Mouse (Mus musculus) ES-E14 (cell line): ENCODE measurements around the gene A730071L15Rik. TPM values are rescaled to one million over a fixed set of nuclear protein-coding genes. Genes with fewer than 3 reads are reported as not detected.
A peak's percentile ranks its signal among the peaks of the same experiment; 100 is the strongest.

Source experiments
- DNase-seq: peaks from one replicate; pipeline ENCODE4 v3.0.0-alpha.2; 2013; ENCODE audit warnings: low read depth, low spot score
- H3K27ac ChIP-seq: 2 replicates; pipeline ENCODE4 v1.5.1; 2012; ENCODE audit warnings: low read depth, mild to moderate bottlenecking, low read length, moderate library complexity, mixed read lengths; ENCODE audit not compliant: poor library complexity, insufficient read depth, severe bottlenecking
- H3K36me3 ChIP-seq: 2 replicates; pipeline ENCODE4 v1.6.1; 2012; ENCODE audit warnings: mild to moderate bottlenecking, low read length, moderate library complexity, mixed read lengths; ENCODE audit not compliant: control insufficient read depth, poor library complexity, insufficient read depth, severe bottlenecking
- H3K4me1 ChIP-seq, 2 experiments: fragments of 150-350 bp in 1 of 2; sonication (generic) in 1 of 2; 2 replicates each; pipeline ENCODE4 v1.6.1; 2012; ENCODE audit warnings: low read length in 2 of 2, mild to moderate bottlenecking in 1 of 2, mixed read lengths in 1 of 2; ENCODE audit not compliant: control insufficient read depth in 2 of 2, insufficient read depth in 2 of 2, poor library complexity in 1 of 2
- H3K4me3 ChIP-seq, 2 experiments: fragments of 150-350 bp in 1 of 2; sonication (generic) in 1 of 2; 2 replicates each; pipeline ENCODE4 v1.5.1; 2012; ENCODE audit warnings: low read length in 2 of 2, low read depth in 1 of 2, mild to moderate bottlenecking in 1 of 2, mixed read lengths in 1 of 2; ENCODE audit not compliant: insufficient read depth in 1 of 2, poor library complexity in 1 of 2, severe bottlenecking in 1 of 2
- H3K9ac ChIP-seq: 2 replicates; pipeline ENCODE4 v1.6.1; 2012; ENCODE audit warnings: low read depth, mild to moderate bottlenecking, low read length, mixed read lengths; ENCODE audit not compliant: poor library complexity, insufficient read depth, severe bottlenecking
- H3K9me3 ChIP-seq: fragments of 150-350 bp; sonication (generic); 2 replicates; pipeline ENCODE4 v1.6.1; 2012; ENCODE audit warnings: low read depth, mild to moderate bottlenecking, low read length; ENCODE audit not compliant: control insufficient read depth, insufficient read depth
- CHD2 ChIP-seq: IDR thresholded peaks from 2 replicates; pipeline ENCODE4 v1.6.1; 2014; ENCODE audit warnings: mild to moderate bottlenecking, low read depth, low read length, inconsistent platforms
- HCFC1 ChIP-seq: IDR thresholded peaks from 2 replicates; pipeline ENCODE4 v1.6.1; 2012; ENCODE audit warnings: low read length, inconsistent platforms, borderline replicate concordance; ENCODE audit not compliant: insufficient read depth
- MAFK ChIP-seq: IDR thresholded peaks from 2 replicates; pipeline ENCODE4 v1.6.1; 2014; ENCODE audit warnings: mild to moderate bottlenecking, low read depth, low read length, inconsistent platforms; ENCODE audit not compliant: insufficient read depth
- ZC3H11A ChIP-seq: IDR thresholded peaks from 2 replicates; pipeline ENCODE4 v1.6.1; 2012; ENCODE audit warnings: low read depth, mild to moderate bottlenecking, inconsistent platforms, low read length, borderline replicate concordance
- ZNF384 ChIP-seq: IDR thresholded peaks from 2 replicates; pipeline ENCODE4 v1.6.1; 2012; ENCODE audit warnings: low read depth, low read length, inconsistent platforms
- in situ Hi-C, 2 experiments: fragments of 600-800 bp; cut with MboI; formaldehyde crosslinking; loops; one replicate each; pipeline ENCODE4 v1.15.1; 2025; ENCODE audit warnings: low sequenced_read_pairs in 2 of 2, inconsistent platforms in 1 of 2; ENCODE audit not compliant: unreplicated experiment in 2 of 2
- total RNA-seq: library from RNA; depleted of rRNA; stranded (reverse); fragments of 300-350 nt; gene quantifications from 2 replicates; pipeline ENCODE4 v1.2.3, GENCODE M21; 2012

A730071L15Rik gene
- total RNA-seq, 1 experiment = 0.58 TPM

DNA sequence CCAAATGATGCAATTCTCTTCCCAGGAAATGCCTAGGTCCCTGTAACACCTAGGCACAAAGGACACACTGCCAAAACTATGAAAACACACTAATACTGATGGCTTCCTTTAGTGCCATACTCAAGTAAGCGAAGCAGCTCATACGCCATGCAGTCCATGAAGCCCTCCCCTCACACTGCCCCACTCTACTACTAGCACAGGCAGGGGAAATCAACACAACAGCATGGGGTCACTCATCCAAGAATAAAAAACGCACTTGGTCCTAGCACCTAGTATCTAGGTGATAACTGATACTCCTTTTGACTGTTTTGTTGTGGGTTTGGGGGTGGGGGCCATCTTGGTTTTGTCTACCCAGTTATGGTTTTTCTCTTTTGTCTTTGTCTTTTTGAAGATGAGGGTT lies 12.4 kb upstream of the A730071L15Rik start:
- H3K4me1 ChIP-seq = peaks cover 0 to 21% of the 10 kb centered on the region in 2 experiments; a peak in 2 of 4 replicates
- H3K9ac ChIP-seq = no peak overlapping the region
- no peak overlapping the region for H3K4me3 ChIP-seq
- no peak overlapping the region for H3K27ac ChIP-seq
- no peak for TF ChIP-seq ZNF384
- TF ChIP-seq CHD2 = no peak
- TF ChIP-seq HCFC1 = no peak
- TF ChIP-seq ZC3H11A = no peak
- TF ChIP-seq MAFK = no peak
- no peaks in the 10 kb centered on the region for H3K9me3 ChIP-seq
- DNase-seq = no peak
- H3K36me3 ChIP-seq = peaks cover 11% of the 10 kb centered on the region; the same call in 1 of the 2 replicates
- in situ Hi-C loops = no loop called here

DNA sequence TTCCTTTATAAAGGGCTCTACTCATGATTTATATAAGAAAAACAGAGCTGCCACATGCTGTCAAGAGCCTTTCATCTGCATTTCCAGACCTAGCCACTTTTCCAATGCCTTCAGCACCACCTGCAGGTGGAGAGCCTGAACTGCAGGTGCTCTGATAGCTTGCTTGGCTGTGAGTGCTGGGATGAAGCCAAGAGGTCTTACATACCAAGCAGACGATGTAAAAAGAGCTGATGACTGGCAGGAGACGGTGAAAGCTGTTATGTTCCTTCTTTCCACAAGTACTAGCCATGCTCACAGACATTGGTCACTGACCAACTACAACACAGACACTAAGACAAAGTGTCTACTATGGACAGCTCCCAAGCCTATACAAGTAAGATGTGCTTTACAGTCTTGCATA lies 12.0 kb upstream of the A730071L15Rik start:
- peak; percentile 90 for TF ChIP-seq ZC3H11A
- TF ChIP-seq CHD2 = no peak
- in situ Hi-C loops = no loop called here
- peak; percentile 76 for DNase-seq
- H3K4me3 ChIP-seq = no peak overlapping the region
- no peaks in the 10 kb centered on the region for H3K9me3 ChIP-seq
- H3K4me1 ChIP-seq = peaks cover 0 to 17% of the 10 kb centered on the region in 2 experiments; a peak in 2 of 4 replicates
- no peak overlapping the region for H3K9ac ChIP-seq
- no peak overlapping the region for H3K27ac ChIP-seq
- H3K36me3 ChIP-seq = peaks cover 9% of the 10 kb centered on the region

DNA sequence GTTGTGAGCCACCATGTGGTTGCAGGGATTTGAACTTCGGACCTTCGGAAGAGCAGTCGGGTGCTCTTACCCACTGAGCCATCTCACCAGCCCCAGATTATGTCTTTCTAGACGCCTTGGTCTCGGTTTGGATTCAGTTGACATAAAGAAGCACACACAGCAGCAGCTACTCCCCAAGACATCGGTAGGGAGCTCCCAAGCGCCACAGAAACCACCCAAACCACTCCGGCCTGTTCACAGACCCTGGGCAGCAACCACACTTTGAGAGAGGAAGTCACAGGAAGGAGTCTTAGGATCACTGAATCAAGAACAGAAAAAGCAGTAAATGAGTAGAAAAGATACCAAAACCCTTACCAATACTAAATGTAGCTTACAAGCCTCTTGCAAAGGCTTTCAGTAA lies 3.0 kb upstream of the A730071L15Rik start:
- in situ Hi-C loops = loop anchor here in 1 of 2 experiments (10.0 kb wide), 1 partner anchor 202 kb away; no protein-coding TSS in a partner anchor
- Histone ChIP-seq H3K9ac (no peak overlapping the region), H3K4me3 (no peak overlapping the region), H3K4me1 (peaks cover 0 to 9% of the 10 kb centered on the region in 2 experiments; a peak in 2 of 4 replicates), H3K27ac (no peak overlapping the region), H3K9me3 (no peaks in the 10 kb centered on the region), H3K36me3 (peaks cover 5% of the 10 kb centered on the region)
- no peak for DNase-seq
- TF ChIP-seq ZC3H11A = no peak
- TF ChIP-seq HCFC1 = no peak

DNA sequence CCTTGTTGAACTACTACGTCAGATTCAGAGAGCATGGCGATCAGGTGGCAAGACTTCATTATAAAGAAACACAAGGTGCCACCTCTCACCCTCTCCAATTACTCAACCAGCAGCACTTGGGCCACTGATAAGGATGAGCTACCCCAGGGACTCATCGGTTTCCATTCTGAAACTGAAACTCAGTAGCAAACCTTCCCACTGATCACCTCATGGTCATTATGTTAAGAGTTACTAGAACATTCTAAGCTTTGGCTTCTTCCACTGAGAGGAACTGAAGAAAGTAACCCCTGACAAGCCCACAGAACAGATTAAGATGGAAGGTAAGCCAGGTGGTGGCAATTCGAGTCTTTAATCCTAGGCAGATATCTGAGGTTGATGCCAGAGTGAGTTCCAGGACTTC lies 1.4 kb upstream of the A730071L15Rik start:
- H3K9me3 ChIP-seq = no peaks in the 10 kb centered on the region
- TF ChIP-seq ZC3H11A = no peak
- TF ChIP-seq HCFC1 = no peak
- TF ChIP-seq ZNF384 = no peak
- TF ChIP-seq MAFK = no peak
- no peak for TF ChIP-seq CHD2
- H3K9ac ChIP-seq = no peak overlapping the region
- H3K4me1 ChIP-seq = peaks cover 0 to 9% of the 10 kb centered on the region in 2 experiments; a peak in 2 of 4 replicates
- in situ Hi-C loops = loop anchor here in 1 of 2 experiments (10.0 kb wide), 1 partner anchor 204 kb away; no protein-coding TSS in a partner anchor
- H3K4me3 ChIP-seq = peak overlapping the region in 1 of 2 experiments; percentile 76; a peak in 1 of 4 replicates
- no peaks in the 10 kb centered on the region; the same call in 1 of the 2 replicates for H3K36me3 ChIP-seq
- no peak for DNase-seq
- no peak overlapping the region for H3K27ac ChIP-seq

DNA sequence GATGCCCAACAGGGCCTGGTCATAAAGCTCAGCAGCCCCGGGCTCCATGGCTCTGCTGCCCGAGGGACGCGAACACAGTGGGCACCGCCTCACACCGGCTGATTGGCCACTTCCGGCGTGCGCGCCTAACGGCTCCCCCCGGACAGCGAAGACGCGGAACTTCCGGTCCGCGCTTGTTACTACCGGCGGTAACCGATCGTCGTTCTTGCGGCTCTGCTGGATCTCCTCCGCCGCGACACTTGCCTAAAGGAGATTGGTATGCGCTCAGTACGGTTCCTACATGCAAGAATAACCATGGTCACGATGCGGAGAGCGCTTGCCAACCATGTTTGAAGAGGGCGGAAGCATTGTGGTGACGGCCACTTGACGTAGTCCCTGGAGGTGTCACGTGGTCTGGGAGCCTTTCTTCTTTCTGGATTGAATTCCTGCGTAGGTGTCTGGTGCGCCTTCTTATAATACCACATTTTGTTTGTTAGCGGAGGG lies 299 bp downstream of the A730071L15Rik start, which contains the start of gene Nudcd3:
TSS of gene Nudcd3 (minus strand) at position 329 of the 483 bp plus-strand sequence.
- H3K4me1 ChIP-seq = peaks cover 0 to 9% of the 10 kb centered on the region in 2 experiments; a peak in 2 of 4 replicates
- in situ Hi-C loops = no loop called here
- H3K9me3 ChIP-seq = no peaks in the 10 kb centered on the region
- no peak for TF ChIP-seq ZC3H11A
- peak; percentile 84; the same call in 1 of the 2 replicates for TF ChIP-seq HCFC1
- TF ChIP-seq MAFK = no peak
- DNase-seq = peak; percentile 65
- H3K36me3 ChIP-seq = no peaks in the 10 kb centered on the region; the same call in 1 of the 2 replicates
- H3K4me3 ChIP-seq = peak within 1 kb of the TSS; percentile 76 to 84
- H3K27ac ChIP-seq = peak within 1 kb of the TSS; percentile 75
- peak within 1 kb of the TSS; percentile 84 for H3K9ac ChIP-seq
